Mouse (Mus musculus): ENCODE data around the gene Stim2.

Stim2 gene

DNA sequence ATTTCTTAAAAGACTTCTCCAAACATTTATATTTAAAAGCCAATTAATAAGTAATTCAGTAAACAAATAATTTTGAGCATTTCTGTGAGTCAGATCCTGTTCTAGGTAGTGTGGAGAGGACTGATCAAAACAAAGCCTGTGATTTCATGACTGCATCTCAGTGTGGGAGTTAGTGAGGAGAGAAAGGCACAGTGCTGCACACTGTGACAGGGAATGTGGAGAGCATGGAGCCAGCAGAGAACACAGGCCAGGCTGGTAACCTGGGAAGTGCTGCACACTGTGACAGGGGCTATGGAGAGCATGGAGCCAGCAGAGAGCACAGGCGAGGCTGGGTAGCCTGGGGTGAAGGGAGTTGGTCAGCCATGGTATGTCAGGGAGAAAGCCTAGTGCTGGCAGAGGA is 48.1 kb downstream of the Stim2 start:
- CTCF ChIA-PET: no interaction called here

GRCm38 (mm10) chr5:54049145-54049733 is 50.9 kb downstream of the Stim2 start:
- CTCF ChIA-PET: no interaction called here

DNA sequence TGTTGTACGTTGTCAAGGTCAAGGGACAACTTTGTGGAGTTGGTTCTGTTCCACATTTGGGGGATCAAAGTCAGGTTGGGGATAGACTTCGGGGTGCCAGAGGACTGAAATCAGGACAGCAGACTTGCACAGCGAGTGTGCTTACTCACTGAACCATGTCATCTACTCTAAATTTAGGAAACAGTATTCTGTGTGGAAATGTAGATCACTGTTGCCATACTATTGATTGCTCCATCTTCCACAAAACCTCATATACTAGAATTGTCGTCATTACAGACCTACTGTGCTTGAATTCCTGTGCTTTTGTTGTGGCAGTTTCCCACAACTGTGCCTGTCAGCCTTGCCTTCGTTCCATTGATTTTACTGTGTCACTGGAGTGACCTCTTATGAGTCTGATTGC is 51.6 kb downstream of the Stim2 start:
- CTCF ChIA-PET: no interaction called here

DNA sequence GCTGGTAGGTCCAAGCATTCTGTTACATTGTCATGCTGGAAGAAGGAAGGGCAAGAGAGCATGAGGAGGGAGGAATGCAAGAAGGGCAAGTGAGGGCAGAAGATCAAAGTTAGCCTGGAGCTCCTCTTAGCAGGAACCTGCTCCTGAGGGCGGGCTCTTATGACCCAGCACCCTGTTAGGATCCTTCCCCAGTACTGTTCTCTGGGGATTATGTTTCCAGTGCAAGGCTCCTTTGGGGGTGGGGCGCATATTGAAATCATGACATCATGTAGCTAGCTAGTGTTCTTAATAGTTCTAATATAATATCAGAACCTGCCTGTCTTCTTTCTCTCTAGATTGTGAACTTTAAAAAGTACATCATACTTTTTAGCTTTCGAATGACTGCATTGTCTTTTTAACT is 52.8 kb downstream of the Stim2 start:
- CTCF ChIA-PET: no interaction called here

- CTCF ChIA-PET: no interaction called here
Measured at GRCm38 (mm10) chr5:54052205-54052604, 53.9 kb downstream of the Stim2 start.

- CTCF ChIA-PET: no interaction called here
Measured at GRCm38 (mm10) chr5:54053673-54054366, 55.5 kb downstream of the Stim2 start.

DNA sequence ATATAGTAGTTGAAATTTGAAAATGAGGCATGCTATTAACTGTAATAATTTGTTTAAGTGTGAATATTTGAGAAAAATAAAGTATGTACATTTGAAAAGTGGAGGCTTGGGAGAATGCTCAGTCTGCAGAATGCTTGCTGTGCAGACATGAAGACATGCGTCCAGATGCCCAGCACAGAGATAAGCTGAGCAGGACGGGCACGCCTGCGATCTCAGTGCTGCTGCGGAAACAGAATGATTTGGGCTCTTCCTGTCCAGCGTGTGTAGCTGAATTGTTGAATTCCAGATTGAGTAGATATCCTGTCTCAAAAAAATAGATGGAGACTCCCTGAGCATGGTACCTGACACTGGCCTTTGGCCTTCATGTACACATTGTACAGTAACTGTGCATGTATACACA is 58.0 kb downstream of the Stim2 start:
- CTCF ChIA-PET: no interaction called here

GRCm38 (mm10) chr5:54059998-54060397 is 61.7 kb downstream of the Stim2 start:
- CTCF ChIA-PET: interaction anchor here (0.5 kb wide), 1 partner anchor 54 kb away, joined by 3 read pairs; no protein-coding TSS in a partner anchor

DNA sequence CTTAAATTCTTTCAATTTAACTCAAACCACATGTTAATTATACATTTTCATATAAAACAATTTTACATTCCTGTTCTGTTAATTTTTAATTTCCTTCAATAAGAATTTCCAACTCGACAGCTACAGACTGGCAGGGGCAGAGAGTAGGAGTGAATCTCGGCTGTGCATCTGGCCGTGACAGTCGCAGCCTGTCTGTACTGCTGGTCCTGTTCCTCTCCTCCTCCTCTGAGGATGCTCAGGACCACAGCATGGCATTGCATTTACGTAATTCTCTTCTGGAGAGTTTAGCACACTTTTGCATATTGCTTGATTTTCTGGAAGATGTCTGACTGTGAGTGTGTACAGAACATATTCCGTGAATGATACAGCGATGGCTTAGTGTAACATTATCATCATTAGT is 63.8 kb downstream of the Stim2 start:
- CTCF ChIA-PET: no interaction called here

- CTCF ChIA-PET: no interaction called here
Measured at GRCm38 (mm10) chr5:54067591-54067990, 69.3 kb downstream of the Stim2 start.

- CTCF ChIA-PET: interaction anchor here (0.5 kb wide), 1 partner anchor 76 kb away, joined by 3 read pairs; no protein-coding TSS in a partner anchor
Measured at GRCm38 (mm10) chr5:54070549-54070948, 72.2 kb downstream of the Stim2 start.

DNA sequence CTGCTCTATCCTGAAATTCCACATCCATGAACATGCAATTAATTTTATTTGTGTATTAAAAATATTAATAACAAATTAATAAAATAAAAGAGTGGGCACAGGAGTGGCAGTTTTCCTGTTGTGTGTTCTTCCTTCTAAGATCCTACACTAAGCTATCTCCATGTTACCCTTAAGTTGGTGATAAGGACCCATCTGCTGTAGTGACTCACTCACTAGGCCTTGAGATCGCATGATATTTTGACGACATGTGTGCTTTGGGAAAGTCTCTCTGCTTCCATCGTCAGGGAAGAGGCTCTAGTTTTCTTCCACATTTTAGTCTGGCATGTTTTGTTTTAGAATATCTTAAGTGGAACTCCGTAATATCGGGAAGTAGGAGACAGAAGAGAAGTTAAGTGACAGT is 73.0 kb downstream of the Stim2 start:
- CTCF ChIA-PET: no interaction called here

GRCm38 (mm10) chr5:54071705-54072104 is 73.4 kb downstream of the Stim2 start:
- CTCF ChIA-PET: no interaction called here

- CTCF ChIA-PET: interaction anchor here (0.6 kb wide), 1 partner anchor 122 kb away, joined by 3 read pairs; no protein-coding TSS in a partner anchor
Measured at GRCm38 (mm10) chr5:54073291-54073690, 75.0 kb downstream of the Stim2 start.

GRCm38 (mm10) chr5:54079997-54080396 is 81.7 kb downstream of the Stim2 start:
- CTCF ChIA-PET: no interaction called here

- CTCF ChIA-PET: no interaction called here
Measured at GRCm38 (mm10) chr5:54087912-54088311, 89.6 kb downstream of the Stim2 start.

- CTCF ChIA-PET: no interaction called here
Measured at GRCm38 (mm10) chr5:54098219-54098618, 99.9 kb downstream of the Stim2 start.

- CTCF ChIA-PET: interaction anchor here (0.7 kb wide), 2 partner anchors 29 to 66 kb away, joined by 3 read pairs; no protein-coding TSS in a partner anchor
Measured at GRCm38 (mm10) chr5:54100916-54101315, 102.6 kb downstream of the Stim2 start.

GRCm38 (mm10) chr5:54101318-54101717 is 103.0 kb downstream of the Stim2 start:
- CTCF ChIA-PET: interaction anchor here (0.7 kb wide), 1 partner anchor 67 kb away, joined by 3 read pairs; no protein-coding TSS in a partner anchor

DNA sequence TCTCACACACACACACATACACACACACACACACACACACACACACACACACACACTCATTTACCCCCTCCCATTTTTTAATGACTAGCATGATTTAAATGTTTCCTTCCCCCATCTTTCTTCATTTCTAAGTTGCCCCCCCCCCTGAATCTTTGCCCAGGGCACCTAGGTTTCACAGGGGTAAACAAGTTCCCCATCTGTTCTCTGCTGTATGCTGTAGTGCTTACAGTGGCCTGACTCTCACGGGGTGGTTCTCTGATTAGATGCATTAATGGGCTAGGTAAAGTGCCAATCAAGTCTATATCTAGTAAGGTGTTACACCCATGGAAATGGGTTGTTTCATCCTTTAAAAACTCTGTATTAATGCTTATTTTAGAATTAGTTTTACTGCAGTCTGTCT is 103.7 kb downstream of the Stim2 start:
- CTCF ChIA-PET: interaction anchor here (0.7 kb wide), 1 partner anchor 67 kb away, joined by 3 read pairs; no protein-coding TSS in a partner anchor

DNA sequence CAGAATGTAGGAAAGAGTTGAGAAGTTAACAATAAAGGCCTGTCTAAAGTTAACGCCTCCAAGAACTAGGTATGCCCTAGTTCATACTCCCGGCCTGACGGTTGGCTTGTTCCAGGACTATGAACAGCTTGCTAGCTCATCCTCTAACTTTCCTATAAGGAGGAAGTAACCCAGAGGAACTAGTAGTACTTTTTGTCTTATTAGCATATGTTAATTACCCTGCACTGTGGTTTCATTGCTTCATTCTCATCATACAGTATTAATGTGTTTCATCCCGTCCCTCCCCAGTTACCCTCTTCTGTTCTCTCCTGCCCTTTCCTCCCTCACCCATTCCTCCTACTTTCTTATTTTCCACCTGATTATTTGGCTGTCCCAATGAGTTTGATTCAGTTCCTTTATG is 108.4 kb downstream of the Stim2 start:
- CTCF ChIA-PET: no interaction called here

DNA sequence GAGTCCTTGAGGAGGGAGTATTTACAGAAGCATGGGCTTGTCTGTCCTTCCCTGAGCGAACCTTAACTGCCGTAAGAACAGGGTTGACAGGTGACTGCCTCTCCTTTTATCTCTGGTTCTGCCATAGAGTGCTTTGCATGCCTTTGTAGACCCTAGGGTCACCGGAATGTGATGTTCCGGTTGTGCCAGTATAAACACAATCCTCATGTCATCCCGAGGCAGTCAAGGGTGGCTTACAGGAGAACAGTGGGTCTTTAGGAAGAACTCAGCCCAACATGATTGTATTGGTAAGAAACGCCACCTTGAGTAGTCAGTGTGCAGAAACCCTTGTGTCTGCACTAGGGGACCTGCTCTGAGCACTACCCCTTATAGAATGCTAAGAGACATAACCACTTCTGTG is 108.8 kb downstream of the Stim2 start:
- CTCF ChIA-PET: no interaction called here

DNA sequence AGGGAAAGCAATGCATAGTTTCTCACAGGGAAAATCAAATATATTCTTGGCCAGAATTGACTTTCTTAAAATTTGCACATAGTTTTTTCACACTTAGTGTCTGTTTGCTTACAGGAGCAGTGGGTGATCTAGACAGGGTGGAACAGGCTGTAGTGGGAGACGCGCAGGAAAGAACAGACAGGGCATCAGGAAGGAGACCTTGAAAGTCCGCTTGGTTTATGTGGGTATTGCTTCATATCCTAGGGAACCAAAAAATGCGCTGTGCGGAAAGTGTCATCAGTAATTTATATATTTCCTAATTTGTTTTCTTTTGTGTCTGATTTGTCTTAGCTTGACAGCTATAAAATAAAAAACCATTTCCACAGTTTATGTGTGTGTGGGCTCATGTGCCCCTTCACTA is 110.8 kb downstream of the Stim2 start:
- CTCF ChIA-PET: no interaction called here

DNA sequence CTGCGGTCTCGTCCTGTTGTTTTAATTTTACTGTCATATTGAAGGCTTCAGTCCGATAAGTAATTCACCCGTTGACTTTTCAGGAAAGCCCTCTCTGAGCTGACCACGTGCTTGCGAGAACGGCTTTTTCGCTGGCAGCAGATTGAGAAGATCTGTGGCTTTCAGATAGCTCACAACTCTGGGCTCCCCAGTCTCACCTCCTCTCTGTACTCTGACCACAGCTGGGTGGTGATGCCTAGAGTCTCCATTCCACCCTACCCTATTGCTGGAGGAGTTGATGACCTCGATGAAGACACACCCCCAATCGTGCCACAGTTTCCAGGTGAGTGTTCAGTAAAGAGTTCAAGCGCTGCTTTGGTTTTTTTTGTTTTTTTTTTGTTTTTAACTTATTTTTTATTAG is 112.5 kb downstream of the Stim2 start:
- CTCF ChIA-PET: no interaction called here
